In genomic region chr9:27409733-27410132, GRCm38 (mm10) we compare ENCODE assay signal across 8 mouse cellular contexts. TPM values are rescaled to one million over a fixed set of nuclear protein-coding genes. Genes with fewer than 3 reads are reported as not detected.
DNase-seq lines count a peak whose midpoint lies in the region; ATAC-seq lines count a peak whose summit lies in the region.

No protein-coding gene starts in this region.

- H3K4me3 ChIP-seq in forebrain, embryonic 16.5 days (replicated peaks; ENCODE audit: low read length), result no peak overlapping the region
- H3K4me3 ChIP-seq in midbrain, embryonic 12.5 days, result no peak overlapping the region

- H3K4me1 ChIP-seq in forebrain, embryonic 16.5 days (replicated peaks; ENCODE audit: control insufficient read depth, insufficient read depth, low read length), result peaks cover 5% of the 10 kb centered on the region
- 0 out of 2 replicates have a peak, but pooled peaks cover 4% of the 10 kb centered on the region for H3K4me1 ChIP-seq in midbrain, embryonic 12.5 days

- no peak overlapping the region for H3K4me2 ChIP-seq in forebrain, embryonic 16.5 days (ENCODE audit: low read length)
- no peak overlapping the region for H3K4me2 ChIP-seq in midbrain, embryonic 12.5 days (replicated peaks)

- H3K36me3 ChIP-seq in forebrain, embryonic 16.5 days (ENCODE audit: control insufficient read depth, insufficient read depth), result no peaks in the 10 kb centered on the region
- no peaks in the 10 kb centered on the region for H3K36me3 ChIP-seq in midbrain, embryonic 12.5 days

- ATAC-seq in forebrain, embryonic 16.5 days, result peak; percentile 74
- peak; percentile 63 for ATAC-seq in midbrain, embryonic 12.5 days (ENCODE audit: low FRiP score, low read depth)
- no peak for ATAC-seq in megakaryocyte, adult 5-6 weeks (ENCODE audit: poor library complexity, severe bottlenecking)

- H3K9ac ChIP-seq in forebrain, embryonic 16.5 days (replicated peaks; ENCODE audit: low read depth, low read length), result no peak overlapping the region
- H3K9ac ChIP-seq in midbrain, embryonic 12.5 days (replicated peaks), result no peak overlapping the region

- no peaks in the 10 kb centered on the region for H3K9me3 ChIP-seq in forebrain, embryonic 16.5 days (ENCODE audit: control insufficient read depth, low read length)
- no peaks in the 10 kb centered on the region for H3K9me3 ChIP-seq in midbrain, embryonic 12.5 days

- no peak overlapping the region for H3K27ac ChIP-seq in forebrain, embryonic 16.5 days (ENCODE audit: low read length)
- no peak overlapping the region for H3K27ac ChIP-seq in midbrain, embryonic 12.5 days (replicated peaks)

- DNase-seq in ovary, postnatal 14 days (ENCODE audit: low spot score), result peak; percentile 32
- DNase-seq in ovary, postnatal 10 days (ENCODE audit: low spot score), result no peak
- peak; percentile 81 for DNase-seq in cerebellum, adult 11-12 months
- DNase-seq in kidney, postnatal 14 days, result peak; percentile 39
- DNase-seq in testis, postnatal 14 days (ENCODE audit: low spot score), result no peak

- H3K27me3 ChIP-seq in forebrain, embryonic 16.5 days (replicated peaks; ENCODE audit: control insufficient read depth, insufficient read depth, low read length), result no peaks in the 10 kb centered on the region
- no peaks in the 10 kb centered on the region; the same call in 1 of the 2 replicates for H3K27me3 ChIP-seq in midbrain, embryonic 12.5 days

RNA-seq across cellular contexts. Expression of gene Spata19, which starts 13.1 kb away (rescaled TPM):
- polyA plus RNA-seq in forebrain, embryonic 16.5 days (2015; fragmentation: Nextera tagmentation; extraction: Ambion mirVana), result not detected in 2 replicates
- polyA plus RNA-seq in midbrain, embryonic 12.5 days (2016; fragmentation: Nextera tagmentation; extraction: Ambion mirVana), result not detected in 2 replicates
- total RNA-seq in megakaryocyte, adult 5-6 weeks (2015), result not detected in 2 replicates
- not detected in 2 replicates for total RNA-seq in megakaryocyte, adult 5-6 weeks (2017)

Comparison
In these comparisons a context has a peak if more than half of its experiments do, and no peak if none do; other contexts are left out.
1. DNase-seq: peak in ovary, postnatal 14 days (single experiment), cerebellum, adult 11-12 months (single experiment) and kidney, postnatal 14 days (single experiment); none in ovary, postnatal 10 days (single experiment) and testis, postnatal 14 days (single experiment).